Mouse (Mus musculus) limb, embryonic 14.5 days (tissue): ENCODE measurements at regions not wholly inside any gene's neighbourhood (a gene's known extent, or its start where the extent isn't known, plus 50 kb on each side); places are given as distances from the start of the nearest gene placed in this dataset.

ENCODE experiments used
- ATAC-seq: fragments of 200-750 bp; cut with Nextera tagmentation; 2 replicates; pipeline ENCODE4 v1.8.0; 2017; ENCODE audit warnings: low read depth, moderate number of reproducible peaks, moderate TSS enrichment; ENCODE audit not compliant: low FRiP score
- DNase-seq: peaks from one replicate; pipeline ENCODE4 v3.0.0-alpha.2; 2015; ENCODE audit warnings: low spot score
- H3K27ac ChIP-seq: fragments of 300-500 bp; sonication (generic); replicated peaks from 2 replicates; pipeline ENCODE4 v1.5.1; 2014; ENCODE audit warnings: low read depth, mild to moderate bottlenecking, low read length, moderate library complexity, mixed read lengths
- H3K27me3 ChIP-seq: fragments of 300-500 bp; sonication (generic); 2 replicates; pipeline ENCODE4 v1.6.1; 2014; ENCODE audit warnings: low read length, mixed read lengths; ENCODE audit not compliant: control insufficient read depth, insufficient read depth
- H3K36me3 ChIP-seq: fragments of 300-500 bp; sonication (generic); 2 replicates; pipeline ENCODE4 v1.6.1; 2014; ENCODE audit warnings: mild to moderate bottlenecking, low read length, moderate library complexity, mixed read lengths; ENCODE audit not compliant: control insufficient read depth, insufficient read depth
- H3K4me1 ChIP-seq: fragments of 300-500 bp; sonication (generic); 2 replicates; pipeline ENCODE4 v1.6.1; 2014; ENCODE audit warnings: antibody characterized with exemption, low read length, mixed read lengths; ENCODE audit not compliant: control insufficient read depth, insufficient read depth
- H3K4me2 ChIP-seq: fragments of 300-500 bp; sonication (generic); replicated peaks from 2 replicates; pipeline ENCODE4 v1.6.1; 2014; ENCODE audit warnings: low read depth, mild to moderate bottlenecking, low read length, moderate library complexity; ENCODE audit not compliant: severe bottlenecking
- H3K4me3 ChIP-seq: fragments of 300-500 bp; sonication (generic); replicated peaks from 2 replicates; pipeline ENCODE4 v1.5.1; 2014; ENCODE audit warnings: low read length
- H3K9ac ChIP-seq: fragments of 300-500 bp; sonication (generic); 2 replicates; pipeline ENCODE4 v1.6.1; 2014; ENCODE audit warnings: mild to moderate bottlenecking, low read depth, low read length, moderate library complexity; ENCODE audit not compliant: severe bottlenecking
- H3K9me3 ChIP-seq: fragments of 300-500 bp; sonication (generic); 2 replicates; pipeline ENCODE4 v1.6.1; 2016; ENCODE audit warnings: low read length; ENCODE audit not compliant: control insufficient read depth
- POLR2A ChIP-seq: fragments of 200-500 bp; IDR thresholded peaks from 2 replicates; pipeline ENCODE4 v1.8.0; 2012; ENCODE audit warnings: inconsistent platforms, mild to moderate bottlenecking, moderate library complexity, borderline replicate concordance; ENCODE audit not compliant: insufficient read depth, insufficient read length; ENCODE audit errors: extremely low read depth
- WGBS: fragments of 180-500 bp; shearing (Covaris S2); extraction: QIAGEN DNeasy Blood & Tissue Kit; methylation state at CpG from one replicate; pipeline ENCODE4 v1.1.7; 2014; 5-methylcytosine and 5-hydroxymethylcytosine counted together

GRCm38 (mm10) chr2:169469538-169469937, 118.0 kb downstream of the Gm11011 start:
- H3K27ac ChIP-seq: no peak overlapping the region
- H3K27me3 ChIP-seq: no peaks in the 10 kb centered on the region
- H3K4me1 ChIP-seq: no peaks in the 10 kb centered on the region
- no peak overlapping the region for H3K4me3 ChIP-seq
- no peaks in the 10 kb centered on the region for H3K9me3 ChIP-seq
- H3K36me3 ChIP-seq: no peaks in the 10 kb centered on the region
- ATAC-seq (no peak), DNase-seq (no peak)
- H3K9ac ChIP-seq: no peak overlapping the region
- TF ChIP-seq POLR2A: no peak
- 91% methylated on average over 10 of the region's 10 CpGs for WGBS
- H3K4me2 ChIP-seq: no peak overlapping the region

GRCm38 (mm10) chr2:169467621-169468020, 119.9 kb downstream of the Gm11011 start:
- Histone ChIP-seq H3K4me1 (no peaks in the 10 kb centered on the region), H3K9me3 (no peaks in the 10 kb centered on the region), H3K27ac (no peak overlapping the region), H3K9ac (no peak overlapping the region), H3K4me3 (no peak overlapping the region), H3K4me2 (no peak overlapping the region), H3K27me3 (no peaks in the 10 kb centered on the region), H3K36me3 (no peaks in the 10 kb centered on the region)
- ATAC-seq (no peak; the same call in 1 of the 2 replicates), DNase-seq (no peak)
- TF ChIP-seq POLR2A: no peak
- WGBS: 48% methylated on average over 6 of the region's 6 CpGs

GRCm38 (mm10) chr2:169464106-169464505, 123.4 kb downstream of the Gm11011 start:
- Histone ChIP-seq H3K27ac (no peak overlapping the region), H3K4me2 (no peak overlapping the region), H3K36me3 (no peaks in the 10 kb centered on the region), H3K4me1 (no peaks in the 10 kb centered on the region), H3K9me3 (no peaks in the 10 kb centered on the region), H3K9ac (no peak overlapping the region), H3K4me3 (no peak overlapping the region), H3K27me3 (no peaks in the 10 kb centered on the region)
- ATAC-seq: no peak
- DNase-seq: no peak
- 86% methylated on average over 5 of the region's 5 CpGs for WGBS
- no peak for TF ChIP-seq POLR2A

GRCm38 (mm10) chr2:169461491-169462039, 126.0 kb downstream of the Gm11011 start:
- ATAC-seq (no peak), DNase-seq (no peak)
- Histone ChIP-seq H3K4me2 (no peak overlapping the region), H3K27me3 (no peaks in the 10 kb centered on the region), H3K27ac (no peak overlapping the region), H3K9ac (no peak overlapping the region), H3K36me3 (no peaks in the 10 kb centered on the region), H3K4me3 (no peak overlapping the region), H3K9me3 (no peaks in the 10 kb centered on the region), H3K4me1 (no peaks in the 10 kb centered on the region)
- no peak for TF ChIP-seq POLR2A
- 72% methylated on average over 12 of the region's 12 CpGs for WGBS

- Histone ChIP-seq H3K27ac (no peak overlapping the region), H3K9me3 (no peaks in the 10 kb centered on the region), H3K4me2 (no peak overlapping the region), H3K27me3 (no peaks in the 10 kb centered on the region), H3K9ac (no peak overlapping the region), H3K4me3 (no peak overlapping the region), H3K4me1 (no peaks in the 10 kb centered on the region), H3K36me3 (no peaks in the 10 kb centered on the region)
- DNase-seq (no peak), ATAC-seq (no peak)
- TF ChIP-seq POLR2A: no peak
- WGBS: 87% methylated on average over 8 of the region's 8 CpGs
Measured at GRCm38 (mm10) chr2:169452956-169453355, 134.6 kb downstream of the Gm11011 start.

- 86% methylated on average over 6 of the region's 6 CpGs for WGBS
- Histone ChIP-seq H3K4me2 (no peak overlapping the region), H3K9me3 (no peaks in the 10 kb centered on the region), H3K27ac (no peak overlapping the region), H3K4me3 (no peak overlapping the region), H3K27me3 (no peaks in the 10 kb centered on the region), H3K4me1 (no peaks in the 10 kb centered on the region), H3K9ac (no peak overlapping the region), H3K36me3 (no peaks in the 10 kb centered on the region)
- DNase-seq: no peak
- ATAC-seq: no peak
- no peak for TF ChIP-seq POLR2A
Measured at GRCm38 (mm10) chr2:169450801-169451200, 136.7 kb downstream of the Gm11011 start.
